Comparison of ENCODE assay signal across 10 mouse cellular contexts in the genomic region with DNA sequence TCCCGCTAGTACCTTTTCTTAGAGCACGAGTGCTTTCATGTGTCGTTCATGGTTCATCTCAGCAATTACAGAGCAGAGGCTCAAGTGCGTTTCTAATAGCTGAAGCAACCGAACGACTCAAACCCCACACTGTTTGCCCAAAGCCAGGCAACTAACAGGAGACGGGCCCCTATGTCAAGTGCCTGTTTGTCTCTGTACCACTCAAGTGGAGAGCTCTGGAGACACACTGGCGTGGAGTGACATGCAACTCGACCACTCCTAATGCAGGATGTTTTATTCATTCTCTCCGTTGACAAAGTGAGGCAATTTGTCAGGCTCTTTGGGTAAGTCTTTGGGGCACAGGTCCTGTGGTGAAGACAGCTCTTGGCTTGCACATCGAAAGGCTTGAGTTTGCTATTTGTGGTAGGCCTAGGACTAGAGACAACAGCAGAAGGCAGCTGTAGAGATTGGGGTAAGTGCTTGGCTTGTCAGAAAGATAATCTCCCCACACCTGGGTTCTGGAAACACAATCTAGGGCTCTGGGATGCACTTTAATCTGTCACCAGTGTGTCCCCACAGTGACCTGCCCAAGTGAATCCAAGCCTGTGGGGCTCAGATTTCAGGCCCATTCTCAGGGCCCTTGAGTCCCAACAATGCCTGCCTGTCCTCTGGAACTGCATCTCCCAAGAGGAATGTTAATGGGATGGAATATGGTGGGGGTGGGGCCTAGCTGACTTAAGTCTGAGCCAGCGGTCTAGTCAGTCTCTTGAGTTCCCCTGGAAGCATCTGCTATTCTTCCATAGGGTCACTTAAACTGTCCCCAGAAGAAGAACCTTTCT.
DNase-seq lines count a peak whose midpoint lies in the region; ATAC-seq and TF ChIP-seq lines count a peak whose summit lies in the region.
"Had no signal": no experiment of that assay in that cellular context is flagged by ENCODE, and none has a peak within 500 bp of the region (broad histone marks: within the 10 kb centered on the region; RNA-seq: fewer than 3 reads in every experiment).

No protein-coding gene starts in this region.

- peaks cover 52% of the 10 kb centered on the region for H3K4me1 ChIP-seq in kidney, embryonic 15.5 days
- peaks cover 56% of the 10 kb centered on the region for H3K4me1 ChIP-seq in limb, embryonic 14.5 days (ENCODE audit: control insufficient read depth, insufficient read depth, low read length)

- H3K9ac ChIP-seq in kidney, embryonic 15.5 days = no peak overlapping the region
- H3K9ac ChIP-seq in limb, embryonic 14.5 days (ENCODE audit: low read depth, low read length, severe bottlenecking) = no peak overlapping the region
- H3K9ac ChIP-seq: forebrain, embryonic 15.5 days had no signal

- 50% methylated on average over 12 of the region's 12 CpGs for WGBS in kidney, embryonic 15.5 days
- 40% methylated on average over 12 of the region's 12 CpGs for WGBS in limb, embryonic 14.5 days

- TF ChIP-seq POLR2A in limb, embryonic 14.5 days (IDR thresholded peaks at IDR 0.05; ENCODE audit: borderline replicate concordance, extremely low read depth, insufficient read depth, insufficient read length) = no peak

- no peak overlapping the region for H3K4me3 ChIP-seq in kidney, embryonic 15.5 days (replicated peaks)
- H3K4me3 ChIP-seq in limb, embryonic 14.5 days (replicated peaks; ENCODE audit: low read length) = no peak overlapping the region
- H3K4me3 ChIP-seq: forebrain, embryonic 15.5 days had no signal

- no peak overlapping the region for H3K4me2 ChIP-seq in kidney, embryonic 15.5 days
- no peak overlapping the region for H3K4me2 ChIP-seq in limb, embryonic 14.5 days (replicated peaks; ENCODE audit: low read depth, low read length, severe bottlenecking)
- H3K4me2 ChIP-seq: forebrain, embryonic 15.5 days had no signal

- peak overlapping the region; percentile 23 for H3K27ac ChIP-seq in kidney, embryonic 15.5 days
- no peak overlapping the region for H3K27ac ChIP-seq in limb, embryonic 14.5 days (replicated peaks; ENCODE audit: low read depth, low read length)
- H3K27ac ChIP-seq: forebrain, embryonic 15.5 days had no signal

- H3K9me3 ChIP-seq in kidney, embryonic 15.5 days (replicated peaks) = no peaks in the 10 kb centered on the region
- no peaks in the 10 kb centered on the region for H3K9me3 ChIP-seq in limb, embryonic 14.5 days (ENCODE audit: control insufficient read depth, low read length)
- H3K9me3 ChIP-seq: forebrain, embryonic 15.5 days had no signal

- ATAC-seq in kidney, embryonic 15.5 days (replicated peaks; ENCODE audit: low FRiP score) = peak; percentile 77
- ATAC-seq in limb, embryonic 14.5 days (ENCODE audit: low FRiP score, low read depth) = peak; percentile 17; the same call in 1 of the 2 replicates

- no peaks in the 10 kb centered on the region for H3K36me3 ChIP-seq in kidney, embryonic 15.5 days
- H3K36me3 ChIP-seq in limb, embryonic 14.5 days (ENCODE audit: control insufficient read depth, insufficient read depth, low read length) = no peaks in the 10 kb centered on the region
- H3K36me3 ChIP-seq: forebrain, embryonic 15.5 days had no signal

- H3K27me3 ChIP-seq in kidney, embryonic 15.5 days = no peaks in the 10 kb centered on the region
- H3K27me3 ChIP-seq in limb, embryonic 14.5 days (ENCODE audit: control insufficient read depth, insufficient read depth, low read length) = no peaks in the 10 kb centered on the region
- H3K27me3 ChIP-seq: forebrain, embryonic 15.5 days had no signal

- no peak for DNase-seq in kidney, adult 8-10 months
- DNase-seq in ZHBTc4 (ENCODE audit: low read depth, low spot score) = peak; percentile 74
- DNase-seq in embryo, embryonic 10.5 days (ENCODE audit: low spot score) = peak; percentile 82
- no peak for DNase-seq in limb, embryonic 14.5 days (ENCODE audit: low spot score)
- no peak for DNase-seq in frontal cortex, postnatal 25 days (ENCODE audit: low spot score in 2 of 2)
- DNase-seq in c-Kit-positive CD71-positive TER-119-positive erythroid progenitor cells, embryonic 14.5 days (ENCODE audit: low spot score) = no peak
- DNase-seq: adrenal gland, postnatal 25 days; cerebellum, adult 9-10 months had no signal

Comparison
In these comparisons a context has a peak if more than half of its experiments do, and no peak if none do; other contexts are left out.
1. DNase-seq: peak in ZHBTc4 (single experiment) and embryo, embryonic 10.5 days (single experiment); none in kidney, adult 8-10 months (0 of 2), limb, embryonic 14.5 days (single experiment), frontal cortex, postnatal 25 days (0 of 2) and c-Kit-positive CD71-positive TER-119-positive erythroid progenitor cells, embryonic 14.5 days (single experiment).